Mouse (Mus musculus): ENCODE results near the gene Kcnv2. TPM values are rescaled to one million over a fixed set of nuclear protein-coding genes. Genes with fewer than 3 reads are reported as not detected.
A peak's percentile ranks its signal among the peaks of the same experiment; 100 is the strongest.

The Kcnv2 gene
- polyA plus RNA-seq, 1 experiment, result 0.17 TPM

DNA sequence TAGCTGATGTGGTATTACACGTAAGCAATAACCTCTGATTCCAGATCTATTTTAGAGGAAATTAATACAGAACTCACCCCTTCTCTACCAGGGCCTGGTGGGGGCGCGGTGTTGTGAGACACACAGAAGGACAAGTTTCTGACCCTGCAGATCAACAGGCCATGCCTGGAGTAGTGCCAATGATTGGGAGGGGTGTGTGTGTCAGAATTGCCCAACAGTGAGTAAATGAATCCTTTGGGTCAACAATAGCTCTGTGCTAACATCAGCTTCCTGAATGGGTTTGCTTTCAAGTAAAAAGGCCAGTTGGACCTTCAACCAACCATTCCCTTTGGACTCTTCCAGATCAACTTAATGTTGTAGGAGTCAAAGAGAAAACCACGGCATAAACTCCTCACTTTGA lies 6.3 kb downstream of the Kcnv2 start:
- no peak for TF ChIP-seq POLR2A (IDR thresholded peaks at IDR 0.05; ENCODE audit: control insufficient read depth, low read depth, low read length)
- TF ChIP-seq CTCF (IDR thresholded peaks at IDR 0.05; ENCODE audit: control insufficient read depth, insufficient read depth, insufficient replicate concordance, low read depth, low read length), result no peak
- H3K27ac ChIP-seq (ENCODE audit: control insufficient read depth, insufficient read depth, low read depth, low read length), result no peak overlapping the region
- H3K4me1 ChIP-seq (ENCODE audit: control insufficient read depth, insufficient read depth, low read length), result peaks cover 4% of the 10 kb centered on the region
- H3K4me3 ChIP-seq (ENCODE audit: control insufficient read depth, low read depth, low read length), result no peak overlapping the region
- H3K36me3 ChIP-seq (ENCODE audit: control insufficient read depth, insufficient read depth, low read length), result no peaks in the 10 kb centered on the region
- H3K27me3 ChIP-seq (ENCODE audit: control insufficient read depth, insufficient read depth, low read length), result no peaks in the 10 kb centered on the region

DNA sequence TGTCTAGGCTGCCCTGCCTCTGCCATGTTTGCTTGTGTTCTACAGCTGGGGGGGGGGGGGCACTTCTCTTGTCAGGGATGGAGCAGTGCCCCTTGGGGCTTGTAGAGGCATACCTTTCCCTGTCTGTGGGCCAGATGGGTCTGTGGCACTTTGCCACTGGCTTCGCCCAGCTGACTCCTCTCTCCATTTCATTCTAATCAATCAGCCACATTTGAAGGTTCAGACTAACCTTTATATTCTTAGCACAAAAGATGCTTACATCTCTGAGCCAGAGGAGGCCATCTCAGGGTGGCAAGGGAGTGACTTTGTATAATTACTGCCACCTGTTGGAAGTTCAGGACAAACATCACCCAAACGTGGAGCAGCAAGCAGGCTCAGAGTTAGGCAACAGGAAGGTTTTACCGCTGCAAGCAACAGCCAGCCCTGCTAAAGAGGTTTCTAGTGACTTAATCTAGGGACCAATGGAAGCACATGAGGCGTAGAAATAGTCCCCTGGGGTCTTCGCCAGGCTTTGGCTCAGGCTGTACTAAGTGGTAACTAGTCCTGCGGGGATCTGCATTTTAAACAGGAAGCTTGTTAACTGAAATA lies 9.9 kb downstream of the Kcnv2 start:
- H3K4me3 ChIP-seq (ENCODE audit: control insufficient read depth, low read depth, low read length), result no peak overlapping the region
- no peaks in the 10 kb centered on the region for H3K4me1 ChIP-seq (ENCODE audit: control insufficient read depth, insufficient read depth, low read length)
- H3K36me3 ChIP-seq (ENCODE audit: control insufficient read depth, insufficient read depth, low read length), result no peaks in the 10 kb centered on the region
- no peak overlapping the region for H3K27ac ChIP-seq (ENCODE audit: control insufficient read depth, insufficient read depth, low read depth, low read length)
- TF ChIP-seq POLR2A (IDR thresholded peaks at IDR 0.05; ENCODE audit: control insufficient read depth, low read depth, low read length), result no peak
- no peak for TF ChIP-seq CTCF (IDR thresholded peaks at IDR 0.05; ENCODE audit: control insufficient read depth, insufficient read depth, insufficient replicate concordance, low read depth, low read length)
- no peaks in the 10 kb centered on the region for H3K27me3 ChIP-seq (ENCODE audit: control insufficient read depth, insufficient read depth, low read length)

DNA sequence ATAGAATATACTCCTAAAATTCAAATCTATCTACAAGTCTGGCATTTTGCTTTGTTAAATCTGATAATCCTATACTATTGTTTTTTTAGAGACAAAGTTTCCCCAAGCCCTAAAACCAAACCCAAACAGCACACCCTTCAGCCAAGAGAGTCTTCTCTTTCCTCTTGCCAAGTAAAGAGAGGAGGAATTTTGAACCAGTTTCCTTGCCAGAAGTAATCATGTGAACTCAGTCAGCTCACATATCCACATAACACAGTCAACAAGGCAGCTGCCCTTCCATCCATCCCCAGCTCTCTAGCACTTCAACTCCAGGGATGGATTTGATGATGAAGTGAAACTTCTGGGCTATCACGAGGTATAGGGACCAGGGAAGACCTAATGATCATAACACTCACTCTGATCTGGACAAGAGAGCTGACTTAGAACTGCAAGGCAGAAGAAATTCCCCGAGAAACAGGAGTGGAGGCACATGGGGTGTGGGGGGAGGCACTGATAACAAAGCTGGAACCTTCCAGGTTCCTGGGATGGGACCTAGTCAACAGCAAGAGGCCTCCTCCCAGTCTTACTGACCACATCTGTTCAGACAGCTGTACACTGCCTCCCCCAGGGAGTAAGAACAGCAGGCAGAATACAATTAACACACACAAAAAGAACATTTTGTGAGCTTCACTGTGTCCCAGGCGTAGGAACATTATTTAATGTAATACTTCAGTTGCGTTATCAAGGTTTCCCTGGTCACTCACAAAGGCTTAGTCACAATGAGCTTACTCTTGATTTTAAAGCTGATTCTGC lies 13.9 kb downstream of the Kcnv2 start:
- H3K27me3 ChIP-seq (ENCODE audit: control insufficient read depth, insufficient read depth, low read length), result no peaks in the 10 kb centered on the region
- TF ChIP-seq CTCF (IDR thresholded peaks at IDR 0.05; ENCODE audit: control insufficient read depth, insufficient read depth, insufficient replicate concordance, low read depth, low read length), result no peak
- no peak for TF ChIP-seq POLR2A (IDR thresholded peaks at IDR 0.05; ENCODE audit: control insufficient read depth, low read depth, low read length)
- H3K27ac ChIP-seq (ENCODE audit: control insufficient read depth, insufficient read depth, low read depth, low read length), result no peak overlapping the region
- H3K4me3 ChIP-seq (ENCODE audit: control insufficient read depth, low read depth, low read length), result no peak overlapping the region
- H3K4me1 ChIP-seq (ENCODE audit: control insufficient read depth, insufficient read depth, low read length), result no peaks in the 10 kb centered on the region
- H3K36me3 ChIP-seq (ENCODE audit: control insufficient read depth, insufficient read depth, low read length), result no peaks in the 10 kb centered on the region

DNA sequence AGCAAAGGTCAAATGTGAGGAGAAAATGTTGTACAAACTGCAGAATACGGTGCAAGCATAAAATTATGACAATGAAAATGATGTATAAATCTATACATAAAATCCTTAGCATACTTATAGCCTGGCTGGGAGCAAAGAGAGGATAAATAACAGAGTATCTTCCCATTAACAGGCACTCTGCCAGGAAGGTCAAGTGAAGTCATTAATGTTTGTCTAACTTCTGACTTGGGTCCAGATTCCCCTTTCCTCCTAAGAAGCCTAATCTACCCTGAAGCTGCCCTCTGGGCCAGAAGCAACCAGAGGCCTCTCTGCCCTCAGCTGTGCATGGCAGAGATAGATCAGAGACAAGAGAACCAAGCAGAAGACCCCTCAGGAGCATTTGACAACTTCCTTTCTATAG lies 24.1 kb downstream of the Kcnv2 start:
- H3K27ac ChIP-seq (ENCODE audit: control insufficient read depth, insufficient read depth, low read depth, low read length), result no peak overlapping the region
- H3K36me3 ChIP-seq (ENCODE audit: control insufficient read depth, insufficient read depth, low read length), result no peaks in the 10 kb centered on the region
- peak overlapping the region; percentile 61 for H3K4me3 ChIP-seq (ENCODE audit: control insufficient read depth, low read depth, low read length)
- H3K27me3 ChIP-seq (ENCODE audit: control insufficient read depth, insufficient read depth, low read length), result no peaks in the 10 kb centered on the region
- TF ChIP-seq POLR2A (IDR thresholded peaks at IDR 0.05; ENCODE audit: control insufficient read depth, low read depth, low read length) (no peak), CTCF (IDR thresholded peaks at IDR 0.05; ENCODE audit: control insufficient read depth, insufficient read depth, insufficient replicate concordance, low read depth, low read length) (no peak)
- no peaks in the 10 kb centered on the region for H3K4me1 ChIP-seq (ENCODE audit: control insufficient read depth, insufficient read depth, low read length)

DNA sequence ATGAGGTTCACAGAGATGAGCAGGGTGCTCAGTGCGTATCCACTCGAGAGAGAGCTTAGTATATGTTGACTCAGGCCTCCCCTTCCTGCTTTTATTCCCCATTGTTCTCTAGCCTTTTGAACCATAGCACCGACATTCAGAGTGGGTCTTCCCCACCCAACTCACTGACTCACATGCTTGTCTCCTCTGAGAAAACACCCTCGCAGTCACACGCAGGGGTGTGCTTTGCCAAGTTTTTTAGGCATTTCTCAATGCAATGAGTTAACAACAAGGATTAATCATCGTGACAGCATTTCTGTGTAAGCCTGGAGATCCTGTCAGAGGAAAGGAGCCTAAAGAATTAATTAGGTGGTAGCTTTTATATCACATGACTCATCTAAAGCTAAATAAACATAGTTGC lies 29.3 kb downstream of the Kcnv2 start:
- H3K27me3 ChIP-seq (ENCODE audit: control insufficient read depth, insufficient read depth, low read length), result no peaks in the 10 kb centered on the region

DNA sequence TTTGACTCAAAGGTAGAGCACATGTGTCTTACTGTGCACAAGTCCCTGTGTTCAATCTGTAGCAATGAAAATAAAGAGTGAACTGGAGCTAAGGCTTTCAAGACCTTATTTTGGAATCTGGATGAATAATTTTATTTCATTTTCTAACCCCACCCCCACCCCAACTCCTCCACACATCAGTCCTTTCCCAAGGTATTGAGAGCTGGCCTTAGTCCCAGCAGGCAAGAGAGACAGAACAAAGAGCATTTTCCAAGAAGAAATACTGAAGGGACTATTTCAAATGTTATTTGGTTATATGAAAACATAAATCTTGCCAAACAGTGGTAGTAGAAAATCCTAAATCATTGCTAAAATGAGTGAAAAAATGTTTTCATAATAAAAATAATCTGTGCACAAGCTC lies 38.0 kb downstream of the Kcnv2 start:
- H3K4me1 ChIP-seq (ENCODE audit: control insufficient read depth, insufficient read depth, low read length), result peaks cover 2% of the 10 kb centered on the region; the same call in 1 of the 2 replicates
- no peaks in the 10 kb centered on the region for H3K36me3 ChIP-seq (ENCODE audit: control insufficient read depth, insufficient read depth, low read length)
- no peak overlapping the region for H3K27ac ChIP-seq (ENCODE audit: control insufficient read depth, insufficient read depth, low read depth, low read length)
- H3K27me3 ChIP-seq (ENCODE audit: control insufficient read depth, insufficient read depth, low read length), result no peaks in the 10 kb centered on the region
- no peak overlapping the region for H3K4me3 ChIP-seq (ENCODE audit: control insufficient read depth, low read depth, low read length)
- TF ChIP-seq CTCF (IDR thresholded peaks at IDR 0.05; ENCODE audit: control insufficient read depth, insufficient read depth, insufficient replicate concordance, low read depth, low read length) (no peak), POLR2A (IDR thresholded peaks at IDR 0.05; ENCODE audit: control insufficient read depth, low read depth, low read length) (no peak)

More for the DNA sequence above, 29.3 kb downstream of the Kcnv2 start:
- Histone ChIP-seq H3K36me3 (ENCODE audit: control insufficient read depth, insufficient read depth, low read length) (no peaks in the 10 kb centered on the region), H3K4me1 (ENCODE audit: control insufficient read depth, insufficient read depth, low read length) (no peaks in the 10 kb centered on the region), H3K4me3 (ENCODE audit: control insufficient read depth, low read depth, low read length) (no peak overlapping the region), H3K27ac (ENCODE audit: control insufficient read depth, insufficient read depth, low read depth, low read length) (no peak overlapping the region)
- TF ChIP-seq POLR2A (IDR thresholded peaks at IDR 0.05; ENCODE audit: control insufficient read depth, low read depth, low read length) (no peak), CTCF (IDR thresholded peaks at IDR 0.05; ENCODE audit: control insufficient read depth, insufficient read depth, insufficient replicate concordance, low read depth, low read length) (no peak)

DNA sequence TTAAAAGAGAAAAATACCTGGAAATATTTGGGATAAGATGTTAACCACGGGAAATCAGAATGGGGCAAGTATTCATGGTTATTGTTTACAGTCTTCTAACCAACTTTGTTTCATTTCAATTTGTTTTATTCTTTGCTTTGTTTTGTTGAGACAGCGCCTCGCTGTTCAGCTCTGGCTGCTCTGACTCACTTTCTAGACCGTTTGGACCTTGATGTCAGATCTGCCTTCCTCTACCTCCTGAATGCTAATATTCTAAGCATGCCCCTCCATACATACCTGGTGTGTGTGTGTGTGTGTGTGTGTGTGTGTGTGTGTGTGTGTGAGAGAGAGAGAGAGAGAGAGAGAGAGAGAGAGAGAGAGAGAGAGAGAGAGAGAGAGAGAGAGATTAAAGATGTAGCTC lies 41.5 kb downstream of the Kcnv2 start:
- H3K4me3 ChIP-seq (ENCODE audit: control insufficient read depth, low read depth, low read length), result no peak overlapping the region
- H3K36me3 ChIP-seq (ENCODE audit: control insufficient read depth, insufficient read depth, low read length), result no peaks in the 10 kb centered on the region
- H3K27ac ChIP-seq (ENCODE audit: control insufficient read depth, insufficient read depth, low read depth, low read length), result no peak overlapping the region
- no peaks in the 10 kb centered on the region for H3K27me3 ChIP-seq (ENCODE audit: control insufficient read depth, insufficient read depth, low read length)
- H3K4me1 ChIP-seq (ENCODE audit: control insufficient read depth, insufficient read depth, low read length), result peaks cover 2% of the 10 kb centered on the region; the same call in 1 of the 2 replicates
- TF ChIP-seq CTCF (IDR thresholded peaks at IDR 0.05; ENCODE audit: control insufficient read depth, insufficient read depth, insufficient replicate concordance, low read depth, low read length), result no peak
- TF ChIP-seq POLR2A (IDR thresholded peaks at IDR 0.05; ENCODE audit: control insufficient read depth, low read depth, low read length), result no peak
